Mouse (Mus musculus) urinary bladder, postnatal 14 days (tissue): Measurements from ENCODE around the gene Mboat2.

Experiments used
- DNase-seq: peaks from one replicate; pipeline ENCODE4 v3.0.0; 2021; ENCODE audit warnings: low spot score

Gene Mboat2

GRCm38 (mm10) chr12:25012555-25013540, 182.2 kb downstream of the Mboat2 start:
- peak; percentile 32 for DNase-seq
